Mouse (Mus musculus) myocyte (in vitro differentiated cells): ENCODE data around the gene Gng11.

Experiments
- E2F4 ChIP-seq: IDR thresholded peaks from one replicate; pipeline ENCODE4 v1.6.1; 2011; ENCODE audit warnings: mild to moderate bottlenecking, control low read depth, moderate library complexity; ENCODE audit not compliant: insufficient read depth
- MAX ChIP-seq: IDR thresholded peaks from one replicate; pipeline ENCODE4 v1.6.1; 2011; ENCODE audit warnings: low read depth, mild to moderate bottlenecking, control low read depth

- TF ChIP-seq MAX: no peak
- no peak for TF ChIP-seq E2F4
Observed at GRCm38 (mm10) chr6:4009548-4009947, 5.8 kb downstream of the Gng11 start.
